Mouse (Mus musculus) adrenal gland, postnatal 25 days (tissue): ENCODE measurements around the gene C030005K15Rik. TPM values are rescaled to one million over a fixed set of nuclear protein-coding genes. Genes with fewer than 3 reads are reported as not detected.

Experiments
- total RNA-seq: library from RNA; stranded (reverse); gene quantifications from 2 replicates; pipeline ENCODE4 v1.2.3, GENCODE M21; 2021

C030005K15Rik gene
- total RNA-seq, 1 experiment from 2014 or later = not detected

Other genes starting within 250 kb of the C030005K15Rik start
- 75.1 and 88.2 TPM in 2 replicates for gene Dcn, start 247.1 kb downstream of the C030005K15Rik start, total RNA-seq
- gene Lum, start 161.6 kb downstream of the C030005K15Rik start, total RNA-seq = 6.2 and 6.9 TPM in 2 replicates
- not detected in 2 replicates for gene Kera, start 119.9 kb downstream of the C030005K15Rik start, total RNA-seq
- not detected in 2 replicates for gene Epyc, start 82.7 kb downstream of the C030005K15Rik start, total RNA-seq
- gene Ccer1, start 33.7 kb downstream of the C030005K15Rik start, total RNA-seq = not detected in 2 replicates